Mouse (Mus musculus): ENCODE results near the gene Pnck. TPM values are rescaled to one million over a fixed set of nuclear protein-coding genes. Genes with fewer than 3 reads are reported as not detected.

Gene Pnck
- 23.9 and 25.6 TPM in 2 replicates for polyA plus RNA-seq (2012; rRNA removed)

DNA sequence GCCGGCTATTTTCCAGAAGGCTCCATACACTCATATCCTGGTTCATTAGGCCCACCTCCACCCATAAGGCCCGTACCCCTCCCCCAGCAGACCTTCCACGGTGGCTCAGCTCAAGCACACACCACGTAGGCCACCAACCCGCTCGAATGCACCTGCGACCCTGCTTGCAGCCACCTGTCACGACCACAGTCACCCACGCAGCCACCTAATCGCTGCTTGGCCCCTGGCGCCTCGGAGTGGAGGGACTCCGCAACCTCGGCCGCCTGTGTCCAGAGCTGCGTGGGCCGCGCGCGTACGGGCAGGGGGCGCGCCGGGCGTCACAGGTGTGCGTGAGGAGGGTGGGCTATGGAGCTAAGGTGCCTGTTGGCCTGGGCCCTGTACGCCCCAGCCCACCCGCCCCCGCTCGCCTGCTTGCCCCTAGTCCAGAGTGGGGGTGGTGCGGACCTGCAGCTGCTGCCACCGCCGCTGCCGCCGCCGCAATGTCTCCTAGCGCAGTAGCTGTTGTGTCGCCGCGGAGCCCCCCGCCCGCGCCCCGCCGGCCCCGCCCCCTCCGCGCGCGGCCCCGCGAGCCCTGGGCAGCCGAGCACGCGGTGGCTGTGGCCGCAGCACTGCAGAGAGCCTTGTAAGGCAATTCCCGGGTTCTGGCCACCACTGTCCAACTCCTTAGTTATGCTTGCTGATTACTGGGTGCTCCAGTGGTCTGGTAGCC, at the start of gene Pnck:
Gene Pnck, minus strand, starts transcription at position 543 of the 709 bp plus-strand sequence.

DNA sequence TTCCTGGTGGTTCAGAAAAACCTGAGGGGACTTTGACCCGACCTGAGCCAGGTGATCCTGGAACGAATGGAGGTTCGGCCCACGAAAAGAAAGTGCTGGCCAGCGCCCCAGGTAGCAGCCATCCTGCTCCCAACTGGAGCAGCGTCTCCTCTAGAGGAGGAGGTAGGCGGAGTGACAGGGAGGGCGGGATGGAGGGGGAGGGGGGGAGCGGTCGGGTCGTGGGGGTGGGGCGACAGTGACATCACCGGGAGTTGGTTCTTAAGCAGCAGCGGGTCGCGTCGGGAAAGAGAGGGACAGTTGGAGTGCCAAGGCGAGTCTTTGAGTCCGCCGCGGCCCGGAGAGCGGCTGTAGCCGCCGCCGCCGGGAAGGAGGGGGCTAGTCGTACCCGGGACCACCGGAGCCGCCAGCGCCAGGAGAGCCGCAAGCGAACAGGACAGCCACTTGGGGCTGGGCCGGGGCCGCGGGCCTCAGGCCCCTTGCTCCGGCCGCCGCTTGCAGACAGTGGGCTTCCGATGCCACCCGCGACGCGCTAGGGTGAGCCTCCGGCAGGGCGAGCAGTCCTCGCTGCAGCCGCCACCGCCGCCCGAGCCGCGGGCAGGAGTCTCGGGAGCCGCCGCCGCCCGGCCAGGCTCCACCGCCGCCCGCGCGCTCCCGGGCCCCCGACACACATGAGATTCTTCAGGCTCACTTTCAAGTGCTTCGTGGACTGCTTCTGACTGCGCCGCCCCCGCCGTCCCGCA, 13.1 kb upstream of the Pnck start, which contains the start of gene Slc6a8:
Gene Slc6a8, plus strand, starts transcription at position 272 of the 740 bp plus-strand sequence.

DNA sequence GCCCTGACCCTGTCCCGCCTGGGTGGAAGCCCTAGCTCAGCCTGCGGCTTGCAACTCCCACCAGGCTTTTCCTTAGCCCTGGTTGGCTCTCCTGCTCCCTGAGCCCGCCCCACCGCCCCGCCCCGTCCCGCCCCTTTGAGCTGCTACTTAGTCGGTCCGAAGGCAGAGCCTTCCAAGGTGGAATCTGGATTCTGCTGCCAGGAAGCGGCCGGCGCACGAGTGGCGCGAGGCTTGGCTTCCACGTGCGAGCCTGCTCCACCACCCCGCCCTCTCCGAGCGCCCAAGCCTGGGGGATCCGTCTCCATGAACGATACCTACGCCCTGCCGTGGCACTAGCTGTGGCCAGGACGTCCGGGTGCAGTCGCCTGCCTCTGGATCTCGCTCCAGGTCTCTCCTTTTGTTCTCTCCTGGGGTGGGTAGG, 20.7 kb downstream of the Pnck start, which contains the start of gene Dusp9:
Gene Dusp9, plus strand, starts transcription at position 165 of the 421 bp plus-strand sequence.

Other genes with a start within 250 kb of the Pnck start
- gene Zfp92, start 249.0 kb downstream of the Pnck start, polyA plus RNA-seq (2012; rRNA removed), result 0.33 and 0.40 TPM in 2 replicates
- 0.37 and 1.00 TPM in 2 replicates for gene Trex2, start 224.8 kb downstream of the Pnck start, polyA plus RNA-seq (2012; rRNA removed)
- gene Haus7, start 201.1 kb downstream of the Pnck start, polyA plus RNA-seq (2012; rRNA removed), result 29.6 and 34.1 TPM in 2 replicates
- gene Bgn, start 176.5 kb downstream of the Pnck start, polyA plus RNA-seq (2012; rRNA removed), result 303 and 470 TPM in 2 replicates
- gene Atp2b3, start 157.0 kb downstream of the Pnck start, polyA plus RNA-seq (2012; rRNA removed), result 3.0 and 5.3 TPM in 2 replicates
- gene Dusp9, start 20.7 kb downstream of the Pnck start, polyA plus RNA-seq (2012; rRNA removed), result 5.2 and 5.3 TPM in 2 replicates
- 71.0 and 71.8 TPM in 2 replicates for gene Slc6a8, start 13.0 kb upstream of the Pnck start, polyA plus RNA-seq (2012; rRNA removed)
- 25.8 and 32.4 TPM in 2 replicates for gene Bcap31, start 56.1 kb upstream of the Pnck start, polyA plus RNA-seq (2012; rRNA removed)
- 31.0 and 34.1 TPM in 2 replicates for gene Abcd1, start 56.5 kb upstream of the Pnck start, polyA plus RNA-seq (2012; rRNA removed)
- 2.8 and 3.2 TPM in 2 replicates for gene Plxnb3, start 97.0 kb upstream of the Pnck start, polyA plus RNA-seq (2012; rRNA removed)
- gene Srpk3, start 114.3 kb upstream of the Pnck start, polyA plus RNA-seq (2012; rRNA removed), result 5.2 and 5.4 TPM in 2 replicates
- 298 and 381 TPM in 2 replicates for gene Idh3g, start 126.8 kb upstream of the Pnck start, polyA plus RNA-seq (2012; rRNA removed)
- gene Ssr4, start 126.9 kb upstream of the Pnck start, polyA plus RNA-seq (2012; rRNA removed), result 249 and 277 TPM in 2 replicates
- 5.1 and 8.1 TPM in 2 replicates for gene Pdzd4, start 164.9 kb upstream of the Pnck start, polyA plus RNA-seq (2012; rRNA removed)
- not detected in 2 replicates for gene Avpr2, start 232.0 kb upstream of the Pnck start, polyA plus RNA-seq (2012; rRNA removed)
- 0.92 and 1.7 TPM in 2 replicates for gene L1cam, start 236.0 kb upstream of the Pnck start, polyA plus RNA-seq (2012; rRNA removed)

Data from ovary, adult 2 months (tissue).